Mouse (Mus musculus) limb, embryonic 14.5 days (tissue): Measurements from ENCODE around the gene Zcchc3. TPM values are rescaled to one million over a fixed set of nuclear protein-coding genes. Genes with fewer than 3 reads are reported as not detected.
A peak's percentile ranks its signal among the peaks of the same experiment; 100 is the strongest.

Experiments
- ATAC-seq: fragments of 200-750 bp; cut with Nextera tagmentation; 2 replicates; pipeline ENCODE4 v1.8.0; 2017; ENCODE audit warnings: low read depth, moderate number of reproducible peaks, moderate TSS enrichment; ENCODE audit not compliant: low FRiP score
- DNase-seq: peaks from one replicate; pipeline ENCODE4 v3.0.0-alpha.2; 2015; ENCODE audit warnings: low spot score
- H3K27ac ChIP-seq: fragments of 300-500 bp; sonication (generic); replicated peaks from 2 replicates; pipeline ENCODE4 v1.5.1; 2014; ENCODE audit warnings: low read depth, mild to moderate bottlenecking, low read length, moderate library complexity, mixed read lengths
- H3K27me3 ChIP-seq: fragments of 300-500 bp; sonication (generic); 2 replicates; pipeline ENCODE4 v1.6.1; 2014; ENCODE audit warnings: low read length, mixed read lengths; ENCODE audit not compliant: control insufficient read depth, insufficient read depth
- H3K36me3 ChIP-seq: fragments of 300-500 bp; sonication (generic); 2 replicates; pipeline ENCODE4 v1.6.1; 2014; ENCODE audit warnings: mild to moderate bottlenecking, low read length, moderate library complexity, mixed read lengths; ENCODE audit not compliant: control insufficient read depth, insufficient read depth
- H3K4me1 ChIP-seq: fragments of 300-500 bp; sonication (generic); 2 replicates; pipeline ENCODE4 v1.6.1; 2014; ENCODE audit warnings: antibody characterized with exemption, low read length, mixed read lengths; ENCODE audit not compliant: control insufficient read depth, insufficient read depth
- H3K4me2 ChIP-seq: fragments of 300-500 bp; sonication (generic); replicated peaks from 2 replicates; pipeline ENCODE4 v1.6.1; 2014; ENCODE audit warnings: low read depth, mild to moderate bottlenecking, low read length, moderate library complexity; ENCODE audit not compliant: severe bottlenecking
- H3K4me3 ChIP-seq: fragments of 300-500 bp; sonication (generic); replicated peaks from 2 replicates; pipeline ENCODE4 v1.5.1; 2014; ENCODE audit warnings: low read length
- H3K9ac ChIP-seq: fragments of 300-500 bp; sonication (generic); 2 replicates; pipeline ENCODE4 v1.6.1; 2014; ENCODE audit warnings: mild to moderate bottlenecking, low read depth, low read length, moderate library complexity; ENCODE audit not compliant: severe bottlenecking
- H3K9me3 ChIP-seq: fragments of 300-500 bp; sonication (generic); 2 replicates; pipeline ENCODE4 v1.6.1; 2016; ENCODE audit warnings: low read length; ENCODE audit not compliant: control insufficient read depth
- POLR2A ChIP-seq: fragments of 200-500 bp; IDR thresholded peaks from 2 replicates; pipeline ENCODE4 v1.8.0; 2012; ENCODE audit warnings: inconsistent platforms, mild to moderate bottlenecking, moderate library complexity, borderline replicate concordance; ENCODE audit not compliant: insufficient read depth, insufficient read length; ENCODE audit errors: extremely low read depth
- WGBS: fragments of 180-500 bp; shearing (Covaris S2); extraction: QIAGEN DNeasy Blood & Tissue Kit; methylation state at CpG from one replicate; pipeline ENCODE4 v1.1.7; 2014; 5-methylcytosine and 5-hydroxymethylcytosine counted together
- polyA plus RNA-seq, 2 experiments: library from polyadenylated mRNA; depleted of rRNA in 1 of 2; stranded (reverse) in 1 of 2; unstranded in 1 of 2; fragments of >200 nt; fragmentation: Nextera tagmentation in 1 of 2; extraction: Ambion mirVana in 1 of 2; gene quantifications; 2 replicates each; pipeline versions ENCODE4 v1.2.1 to v1.2.3; 2012 to 2014

The Zcchc3 gene
- polyA plus RNA-seq, 2 experiments = 33.5 to 38.1 TPM

- H3K9ac ChIP-seq = no peak overlapping the region
- no peaks in the 10 kb centered on the region for H3K9me3 ChIP-seq
- H3K4me3 ChIP-seq = no peak overlapping the region
- 53% methylated on average over 4 of the region's 4 CpGs for WGBS
- peaks cover 7% of the 10 kb centered on the region; the same call in 1 of the 2 replicates for H3K4me1 ChIP-seq
- TF ChIP-seq POLR2A = no peak
- no peak for DNase-seq
- no peak for ATAC-seq
- H3K36me3 ChIP-seq = no peaks in the 10 kb centered on the region
- no peak overlapping the region for H3K4me2 ChIP-seq
- H3K27ac ChIP-seq = no peak overlapping the region
- H3K27me3 ChIP-seq = no peaks in the 10 kb centered on the region
These were observed 42.2 kb downstream of the Zcchc3 start for GRCm38 (mm10) chr2:152372661-152373060.

DNA sequence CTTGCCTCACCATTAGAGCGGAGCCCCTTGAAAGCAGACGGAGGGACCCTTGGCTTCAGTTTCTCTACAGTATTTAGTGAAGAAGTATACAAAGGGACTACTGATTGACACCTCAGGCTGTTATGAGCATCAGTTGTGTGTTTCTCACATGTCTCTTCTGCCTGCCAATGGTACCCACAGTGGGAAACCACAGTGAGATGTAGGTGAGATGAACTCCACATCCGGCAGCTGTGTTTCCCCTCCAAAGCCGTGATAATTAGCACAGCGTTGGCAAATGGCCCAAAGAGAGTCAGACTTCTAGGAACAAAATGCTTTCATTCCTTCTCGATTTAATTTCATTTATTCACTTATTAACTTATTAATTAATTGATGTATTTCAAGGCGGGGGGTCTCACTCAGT is 42.7 kb downstream of the Zcchc3 start:
- TF ChIP-seq POLR2A = no peak
- WGBS = 77% methylated on average over 7 of the region's 7 CpGs

GRCm38 (mm10) chr2:152368532-152369140 is 46.2 kb downstream of the Zcchc3 start:
- Histone ChIP-seq H3K27ac (no peak overlapping the region), H3K9me3 (no peaks in the 10 kb centered on the region), H3K4me3 (no peak overlapping the region), H3K4me1 (no peaks in the 10 kb centered on the region; the same call in 1 of the 2 replicates), H3K36me3 (no peaks in the 10 kb centered on the region), H3K27me3 (no peaks in the 10 kb centered on the region), H3K9ac (no peak overlapping the region), H3K4me2 (no peak overlapping the region)
- DNase-seq (peak; percentile 55), ATAC-seq (no peak)
- 29% methylated on average over 14 of the region's 14 CpGs for WGBS
- no peak for TF ChIP-seq POLR2A

More for the DNA sequence above, 42.7 kb downstream of the Zcchc3 start:
- Histone ChIP-seq H3K4me2 (no peak overlapping the region), H3K9me3 (no peaks in the 10 kb centered on the region), H3K36me3 (no peaks in the 10 kb centered on the region), H3K27me3 (no peaks in the 10 kb centered on the region), H3K9ac (no peak overlapping the region), H3K4me1 (peaks cover 7% of the 10 kb centered on the region; the same call in 1 of the 2 replicates), H3K4me3 (no peak overlapping the region), H3K27ac (no peak overlapping the region)
- ATAC-seq = no peak
- DNase-seq = no peak

DNA sequence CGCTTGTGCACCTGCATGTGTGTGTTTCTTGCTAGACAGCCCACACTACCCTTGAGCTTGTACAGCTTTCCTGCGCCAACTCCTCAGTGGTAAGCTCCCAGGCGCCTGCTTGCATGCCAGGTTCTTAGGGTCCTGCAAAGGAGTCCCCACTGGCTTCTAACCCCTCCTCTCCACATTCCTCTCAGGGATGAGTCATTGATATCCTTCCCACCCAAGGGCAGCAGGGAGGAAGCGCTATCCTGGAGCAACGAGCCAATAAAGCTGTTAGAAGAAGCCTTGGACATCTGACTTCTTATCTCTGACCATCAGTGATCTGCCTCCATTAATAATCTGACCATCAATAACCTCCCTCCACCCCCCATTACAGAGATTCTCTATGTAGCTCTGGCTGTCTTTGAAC is 46.9 kb downstream of the Zcchc3 start:
- Histone ChIP-seq H3K36me3 (no peaks in the 10 kb centered on the region), H3K9ac (no peak overlapping the region), H3K4me3 (no peak overlapping the region), H3K27me3 (no peaks in the 10 kb centered on the region), H3K4me2 (no peak overlapping the region), H3K27ac (no peak overlapping the region), H3K4me1 (no peaks in the 10 kb centered on the region; the same call in 1 of the 2 replicates), H3K9me3 (no peaks in the 10 kb centered on the region)
- TF ChIP-seq POLR2A = no peak
- no peak for DNase-seq
- no peak for ATAC-seq
- 78% methylated on average over 5 of the region's 5 CpGs for WGBS

GRCm38 (mm10) chr2:152363245-152364147 is 51.3 kb downstream of the Zcchc3 start:
- ATAC-seq (peak; percentile 48), DNase-seq (peak; percentile 88)
- no peak for TF ChIP-seq POLR2A
- H3K9me3 ChIP-seq = no peaks in the 10 kb centered on the region
- H3K4me2 ChIP-seq = peak overlapping the region; percentile 47
- 10% methylated on average over 17 of the region's 17 CpGs for WGBS
- no peak overlapping the region for H3K9ac ChIP-seq
- no peaks in the 10 kb centered on the region for H3K36me3 ChIP-seq
- H3K4me1 ChIP-seq = no peaks in the 10 kb centered on the region; the same call in 1 of the 2 replicates
- no peak overlapping the region for H3K27ac ChIP-seq
- no peaks in the 10 kb centered on the region for H3K27me3 ChIP-seq
- H3K4me3 ChIP-seq = 0 out of 2 replicates have a peak overlapping the region, but pooled peaks have one; percentile 11

Other genes starting within 250 kb of the Zcchc3 start
- gene Csnk2a1, start 188.2 kb downstream of the Zcchc3 start, polyA plus RNA-seq (2012; rRNA removed) = 69.6 and 71.6 TPM in 2 replicates
- 92.2 and 95.8 TPM in 2 replicates for gene Csnk2a1, start 188.2 kb downstream of the Zcchc3 start, polyA plus RNA-seq (2014; fragmentation: Nextera tagmentation; extraction: Ambion mirVana)
- 63.1 and 71.2 TPM in 2 replicates for gene Tbc1d20, start 121.2 kb downstream of the Zcchc3 start, polyA plus RNA-seq (2012; rRNA removed)
- gene Tbc1d20, start 121.2 kb downstream of the Zcchc3 start, polyA plus RNA-seq (2014; fragmentation: Nextera tagmentation; extraction: Ambion mirVana) = 32.0 and 39.3 TPM in 2 replicates
- gene Rbck1, start 82.4 kb downstream of the Zcchc3 start, polyA plus RNA-seq (2012; rRNA removed) = 219 and 287 TPM in 2 replicates
- gene Rbck1, start 82.4 kb downstream of the Zcchc3 start, polyA plus RNA-seq (2014; fragmentation: Nextera tagmentation; extraction: Ambion mirVana) = 89.5 and 94.1 TPM in 2 replicates
- gene Trib3, start 71.0 kb downstream of the Zcchc3 start, polyA plus RNA-seq (2012; rRNA removed) = 0.77 and 0.99 TPM in 2 replicates
- 1.2 and 1.4 TPM in 2 replicates for gene Trib3, start 71.0 kb downstream of the Zcchc3 start, polyA plus RNA-seq (2014; fragmentation: Nextera tagmentation; extraction: Ambion mirVana)
- gene Nrsn2, start 38.4 kb downstream of the Zcchc3 start, polyA plus RNA-seq (2012; rRNA removed) = 3.6 and 4.9 TPM in 2 replicates
- 2.5 and 2.7 TPM in 2 replicates for gene Nrsn2, start 38.4 kb downstream of the Zcchc3 start, polyA plus RNA-seq (2014; fragmentation: Nextera tagmentation; extraction: Ambion mirVana)
- gene Sox12, start 17.0 kb downstream of the Zcchc3 start, polyA plus RNA-seq (2012; rRNA removed) = 48.8 and 60.7 TPM in 2 replicates
- gene Sox12, start 17.0 kb downstream of the Zcchc3 start, polyA plus RNA-seq (2014; fragmentation: Nextera tagmentation; extraction: Ambion mirVana) = 13.5 and 17.1 TPM in 2 replicates
- 0.28 and 0.41 TPM in 2 replicates for gene 6820408C15Rik, start 560 bp upstream of the Zcchc3 start, polyA plus RNA-seq (2012; rRNA removed)
- 0.18 and 0.30 TPM in 2 replicates for gene 6820408C15Rik, start 560 bp upstream of the Zcchc3 start, polyA plus RNA-seq (2014; fragmentation: Nextera tagmentation; extraction: Ambion mirVana)
- gene Defb23, start 49.6 kb upstream of the Zcchc3 start, polyA plus RNA-seq (2012; rRNA removed) = not detected in 2 replicates
- not detected in 2 replicates for gene Defb23, start 49.6 kb upstream of the Zcchc3 start, polyA plus RNA-seq (2014; fragmentation: Nextera tagmentation; extraction: Ambion mirVana)
- gene Defb20, start 62.0 kb upstream of the Zcchc3 start, polyA plus RNA-seq (2012; rRNA removed) = 0.12 TPM in 1 of 2 replicates, not detected in the other
- not detected in 2 replicates for gene Defb20, start 62.0 kb upstream of the Zcchc3 start, polyA plus RNA-seq (2014; fragmentation: Nextera tagmentation; extraction: Ambion mirVana)
- gene Defb22, start 75.1 kb upstream of the Zcchc3 start, polyA plus RNA-seq (2012; rRNA removed) = 0.13 TPM in 1 of 2 replicates, not detected in the other
- gene Defb22, start 75.1 kb upstream of the Zcchc3 start, polyA plus RNA-seq (2014; fragmentation: Nextera tagmentation; extraction: Ambion mirVana) = not detected in 2 replicates
- gene Defb26, start 96.7 kb upstream of the Zcchc3 start, polyA plus RNA-seq (2012; rRNA removed) = not detected in 2 replicates
- gene Defb26, start 96.7 kb upstream of the Zcchc3 start, polyA plus RNA-seq (2014; fragmentation: Nextera tagmentation; extraction: Ambion mirVana) = not detected in 2 replicates
- gene Defb28, start 103.2 kb upstream of the Zcchc3 start, polyA plus RNA-seq (2012; rRNA removed) = 0.61 TPM in 1 of 2 replicates, not detected in the other
- gene Defb28, start 103.2 kb upstream of the Zcchc3 start, polyA plus RNA-seq (2014; fragmentation: Nextera tagmentation; extraction: Ambion mirVana) = not detected in 2 replicates
- not detected in 2 replicates for gene Defb29, start 125.1 kb upstream of the Zcchc3 start, polyA plus RNA-seq (2012; rRNA removed)
- gene Defb29, start 125.1 kb upstream of the Zcchc3 start, polyA plus RNA-seq (2014; fragmentation: Nextera tagmentation; extraction: Ambion mirVana) = not detected in 2 replicates
- gene Gm17416, start 154.3 kb upstream of the Zcchc3 start, polyA plus RNA-seq (2012; rRNA removed) = not detected in 2 replicates
- gene Gm17416, start 154.3 kb upstream of the Zcchc3 start, polyA plus RNA-seq (2014; fragmentation: Nextera tagmentation; extraction: Ambion mirVana) = not detected in 2 replicates
- gene Defb21, start 157.7 kb upstream of the Zcchc3 start, polyA plus RNA-seq (2012; rRNA removed) = not detected in 2 replicates
- not detected in 2 replicates for gene Defb21, start 157.7 kb upstream of the Zcchc3 start, polyA plus RNA-seq (2014; fragmentation: Nextera tagmentation; extraction: Ambion mirVana)
- gene Defb19, start 165.3 kb upstream of the Zcchc3 start, polyA plus RNA-seq (2012; rRNA removed) = not detected in 2 replicates
- gene Defb19, start 165.3 kb upstream of the Zcchc3 start, polyA plus RNA-seq (2014; fragmentation: Nextera tagmentation; extraction: Ambion mirVana) = not detected in 2 replicates
- not detected in 2 replicates for gene Defb45, start 184.4 kb upstream of the Zcchc3 start, polyA plus RNA-seq (2012; rRNA removed)
- not detected in 2 replicates for gene Defb45, start 184.4 kb upstream of the Zcchc3 start, polyA plus RNA-seq (2014; fragmentation: Nextera tagmentation; extraction: Ambion mirVana)
- gene Defb36, start 189.3 kb upstream of the Zcchc3 start, polyA plus RNA-seq (2012; rRNA removed) = not detected in 2 replicates
- not detected in 2 replicates for gene Defb36, start 189.3 kb upstream of the Zcchc3 start, polyA plus RNA-seq (2014; fragmentation: Nextera tagmentation; extraction: Ambion mirVana)
- gene Defb25, start 208.0 kb upstream of the Zcchc3 start, polyA plus RNA-seq (2012; rRNA removed) = 0.68 and 0.77 TPM in 2 replicates
- gene Defb25, start 208.0 kb upstream of the Zcchc3 start, polyA plus RNA-seq (2014; fragmentation: Nextera tagmentation; extraction: Ambion mirVana) = 1.6 and 3.2 TPM in 2 replicates
- 3.9 and 4.7 TPM in 2 replicates for gene Rem1, start 211.9 kb upstream of the Zcchc3 start, polyA plus RNA-seq (2012; rRNA removed)
- gene Rem1, start 211.9 kb upstream of the Zcchc3 start, polyA plus RNA-seq (2014; fragmentation: Nextera tagmentation; extraction: Ambion mirVana) = 2.6 and 4.4 TPM in 2 replicates